Mouse (Mus musculus) intestine, postnatal 0 days (tissue): ENCODE measurements around the gene E2f4. TPM values are rescaled to one million over a fixed set of nuclear protein-coding genes. Genes with fewer than 3 reads are reported as not detected.

Experiments used
- ATAC-seq: fragments of 200-750 bp; cut with Nextera tagmentation; 2 replicates; pipeline ENCODE4 v1.8.0; 2017; ENCODE audit warnings: mild to moderate bottlenecking, moderate TSS enrichment, moderate library complexity
- H3K27ac ChIP-seq: fragments of 300-500 bp; sonication (generic); 2 replicates; pipeline ENCODE4 v1.5.1; 2014; ENCODE audit warnings: mild to moderate bottlenecking, low read depth, low read length, moderate library complexity
- H3K27me3 ChIP-seq: fragments of 300-500 bp; sonication (generic); replicated peaks from 2 replicates; pipeline ENCODE4 v1.6.1; 2014; ENCODE audit warnings: low read length, mixed read lengths; ENCODE audit not compliant: control insufficient read depth, insufficient read depth
- H3K36me3 ChIP-seq: fragments of 300-500 bp; sonication (generic); 2 replicates; pipeline ENCODE4 v1.6.1; 2014; ENCODE audit warnings: mild to moderate bottlenecking, moderate library complexity; ENCODE audit not compliant: control insufficient read depth, insufficient read depth
- H3K4me1 ChIP-seq: fragments of 300-500 bp; sonication (generic); replicated peaks from 2 replicates; pipeline ENCODE4 v1.6.1; 2014; ENCODE audit warnings: antibody characterized with exemption, low read length, mixed read lengths; ENCODE audit not compliant: control insufficient read depth, insufficient read depth
- H3K4me2 ChIP-seq: fragments of 300-500 bp; sonication (generic); replicated peaks from 2 replicates; pipeline ENCODE4 v1.6.1; 2014; ENCODE audit warnings: low read depth, mild to moderate bottlenecking, moderate library complexity
- H3K4me3 ChIP-seq: fragments of 300-500 bp; sonication (generic); 2 replicates; pipeline ENCODE4 v1.5.1; 2014; ENCODE audit warnings: low read depth, low read length
- H3K9ac ChIP-seq: fragments of 300-500 bp; sonication (generic); 2 replicates; pipeline ENCODE4 v1.6.1; 2014; ENCODE audit warnings: mild to moderate bottlenecking, low read depth, low read length
- H3K9me3 ChIP-seq: fragments of 300-500 bp; sonication (generic); 2 replicates; pipeline ENCODE4 v1.6.1; 2016; ENCODE audit warnings: mixed run types; ENCODE audit not compliant: control insufficient read depth
- CTCF ChIP-seq: sonication (generic); IDR thresholded peaks from 2 replicates; pipeline ENCODE4 v1.5.1; 2016; ENCODE audit warnings: low read depth, mild to moderate bottlenecking, control low read depth, antibody characterized with exemption, moderate library complexity
- WGBS: fragments of 180-500 bp; shearing (Covaris S2); extraction: QIAGEN DNeasy Blood & Tissue Kit; methylation state at CpG from one replicate; pipeline ENCODE4 v1.1.7; 2014; 5-methylcytosine and 5-hydroxymethylcytosine counted together
- polyA plus RNA-seq: library from polyadenylated mRNA; unstranded; fragments of >200 nt; fragmentation: Nextera tagmentation; extraction: Ambion mirVana; gene quantifications from 2 replicates; pipeline ENCODE4 v1.2.1, GENCODE M21; 2015

E2f4 gene
- polyA plus RNA-seq, 1 experiment from 2014 or later, result 42.0 TPM

DNA sequence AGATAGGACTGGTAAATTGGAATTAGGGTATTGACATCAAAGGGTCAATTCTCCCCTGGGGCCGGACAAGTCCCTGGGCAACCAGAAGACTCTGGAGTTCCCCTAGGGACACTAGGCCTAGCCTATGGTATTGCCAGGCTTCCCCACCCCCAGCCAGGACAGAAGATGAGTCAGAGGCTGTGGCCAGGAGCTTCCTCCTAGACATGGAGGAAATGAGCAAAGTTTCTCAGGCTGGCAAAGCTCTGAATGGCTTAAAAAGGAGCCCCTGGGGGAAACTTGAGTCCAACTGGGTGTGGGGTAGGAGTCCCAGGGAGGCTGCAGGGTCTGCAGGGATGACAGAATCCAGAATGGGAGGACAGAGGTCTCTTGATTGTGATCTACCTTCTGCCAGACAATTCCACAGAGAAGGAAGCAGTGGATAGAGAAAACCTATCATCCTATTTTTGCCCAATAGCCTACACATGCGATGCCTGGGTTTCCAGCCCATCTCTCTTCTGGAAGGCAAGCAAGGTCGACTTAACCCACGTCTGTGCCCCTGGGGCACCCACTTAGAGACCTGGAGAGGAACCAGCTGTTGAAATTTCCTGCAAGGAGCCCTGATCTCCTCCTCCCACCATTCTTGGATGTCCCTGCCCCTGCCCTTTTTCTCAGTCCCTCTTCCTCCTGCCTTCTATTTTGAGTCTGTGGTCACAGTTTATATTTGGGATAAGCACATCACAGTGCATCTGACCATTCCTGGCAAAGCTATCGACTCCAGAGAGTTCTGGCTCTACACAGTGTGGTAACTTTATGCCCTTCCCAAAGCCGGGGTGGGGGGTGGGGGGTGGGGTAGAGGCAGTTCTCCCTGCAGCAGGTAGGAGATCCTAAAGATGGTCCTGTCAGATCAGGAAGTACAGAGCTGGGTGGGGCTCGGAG lies 47.9 kb downstream of the E2f4 start:
- no peak overlapping the region for H3K4me3 ChIP-seq
- H3K27me3 ChIP-seq, result peaks cover 7% of the 10 kb centered on the region; the same call in 1 of the 2 replicates
- peak overlapping the region; percentile 95 for H3K4me2 ChIP-seq
- no peaks in the 10 kb centered on the region for H3K36me3 ChIP-seq
- H3K9ac ChIP-seq, result no peak overlapping the region
- peaks cover 17% of the 10 kb centered on the region for H3K4me1 ChIP-seq
- H3K27ac ChIP-seq, result peak overlapping the region; percentile 46; the same call in 1 of the 2 replicates
- no peak for ATAC-seq
- WGBS, result 40% methylated on average over 7 of the region's 7 CpGs
- H3K9me3 ChIP-seq, result no peaks in the 10 kb centered on the region
- TF ChIP-seq CTCF, result no peak

DNA sequence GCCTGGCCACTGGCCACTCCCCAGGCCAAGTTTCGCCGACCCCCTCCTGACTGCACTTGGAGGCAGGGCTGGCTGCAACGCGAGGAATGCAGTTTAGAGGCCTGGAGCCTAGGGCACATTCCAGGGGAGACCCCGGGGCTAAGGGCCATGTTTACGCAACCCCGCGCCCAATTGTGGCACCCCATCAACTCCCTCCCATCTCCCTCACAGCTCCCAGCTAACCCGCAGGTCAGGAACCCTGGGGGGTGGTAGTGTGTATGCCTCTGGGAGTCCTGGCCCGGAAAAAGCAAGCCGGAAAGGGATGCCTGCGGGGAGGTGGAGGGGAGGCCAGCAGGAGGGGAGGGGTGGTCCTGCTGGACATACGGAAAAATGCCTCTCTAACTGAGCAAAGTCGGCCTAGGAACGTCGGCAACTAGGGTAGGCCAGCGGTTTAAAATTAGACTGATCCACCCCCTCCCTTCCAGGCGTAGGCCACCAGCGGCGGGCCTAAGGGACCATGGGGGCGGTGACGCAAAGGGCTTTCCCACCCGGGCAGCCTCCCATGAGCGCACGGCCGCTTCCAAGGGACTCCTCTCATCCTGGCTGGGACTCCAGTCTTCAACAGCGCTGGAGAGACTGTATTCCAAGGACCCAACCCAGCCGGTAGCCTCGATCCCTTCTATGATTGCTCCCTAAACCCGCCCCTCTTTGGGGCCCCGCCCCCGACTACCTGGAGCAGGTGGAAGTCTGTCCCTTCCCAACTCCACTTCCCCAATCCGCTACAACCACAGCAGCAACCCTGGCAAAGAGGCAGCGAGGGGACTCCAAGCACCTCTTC lies 49.4 kb downstream of the E2f4 start:
- H3K4me1 ChIP-seq, result peaks cover 17% of the 10 kb centered on the region
- WGBS, result 3% methylated on average over 29 of the region's 34 CpGs
- H3K4me3 ChIP-seq, result peak overlapping the region; percentile 74
- H3K27me3 ChIP-seq, result peaks cover 14% of the 10 kb centered on the region; the same call in 1 of the 2 replicates
- H3K9me3 ChIP-seq, result no peaks in the 10 kb centered on the region
- H3K27ac ChIP-seq, result peak overlapping the region; percentile 77
- H3K36me3 ChIP-seq, result no peaks in the 10 kb centered on the region
- peak overlapping the region; percentile 64 for H3K9ac ChIP-seq
- TF ChIP-seq CTCF, result no peak
- peak overlapping the region; percentile 95 for H3K4me2 ChIP-seq
- peak; percentile 64 for ATAC-seq

DNA sequence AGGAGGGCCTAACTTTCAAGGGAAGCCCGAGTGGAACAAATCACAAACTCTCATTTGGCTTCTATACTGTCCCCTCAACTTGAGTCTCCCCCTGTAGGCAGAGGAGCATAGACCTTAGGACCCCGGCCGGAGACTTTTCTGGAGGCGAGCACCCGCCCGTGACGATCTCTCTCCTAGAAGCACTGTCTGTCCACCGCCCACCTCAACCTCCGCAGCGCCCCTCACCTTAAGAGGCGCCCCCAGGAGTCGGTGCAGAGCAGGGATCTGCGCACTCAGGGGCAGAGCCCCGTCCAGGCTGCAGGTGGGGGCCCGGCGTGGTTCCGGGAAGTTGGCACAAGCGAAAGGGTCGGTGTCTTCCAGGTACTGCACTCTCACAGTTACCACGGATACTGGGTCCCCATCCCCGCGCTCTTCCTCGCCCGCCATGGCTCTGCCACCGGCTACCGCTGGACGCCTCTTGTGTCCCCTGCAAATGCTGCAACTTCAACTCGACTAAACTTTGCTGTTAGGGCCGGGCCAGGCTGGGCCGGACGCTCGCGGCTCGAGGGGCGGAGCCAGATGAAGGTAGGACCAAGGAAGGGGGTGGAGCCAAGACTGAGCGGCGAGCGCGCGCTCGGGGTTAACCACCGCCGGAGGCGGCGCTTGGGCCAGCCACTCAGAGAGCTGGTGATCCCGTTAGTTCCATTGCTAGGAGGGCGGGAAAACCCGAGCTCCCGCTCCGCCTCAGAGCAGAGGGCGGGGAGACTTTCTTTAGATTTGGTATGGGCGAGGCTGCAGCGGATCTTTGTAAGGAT lies 50.2 kb downstream of the E2f4 start, which contains the start of gene Fhod1:
TSS of gene Fhod1 (minus strand) at position 526 of the 794 bp plus-strand sequence.
- Histone ChIP-seq H3K36me3 (no peaks in the 10 kb centered on the region), H3K4me2 (peak within 1 kb of the TSS; percentile 95), H3K9ac (peak within 1 kb of the TSS; percentile 64), H3K27me3 (peaks cover 14% of the 10 kb centered on the region; the same call in 1 of the 2 replicates), H3K27ac (peak within 1 kb of the TSS; percentile 77), H3K4me3 (peak within 1 kb of the TSS; percentile 74), H3K4me1 (peaks cover 17% of the 10 kb centered on the region), H3K9me3 (no peaks in the 10 kb centered on the region)
- WGBS, result under 1% methylated on average over 53 of the region's 53 CpGs
- ATAC-seq, result peak; percentile 87
- peak; percentile 58 for TF ChIP-seq CTCF

DNA sequence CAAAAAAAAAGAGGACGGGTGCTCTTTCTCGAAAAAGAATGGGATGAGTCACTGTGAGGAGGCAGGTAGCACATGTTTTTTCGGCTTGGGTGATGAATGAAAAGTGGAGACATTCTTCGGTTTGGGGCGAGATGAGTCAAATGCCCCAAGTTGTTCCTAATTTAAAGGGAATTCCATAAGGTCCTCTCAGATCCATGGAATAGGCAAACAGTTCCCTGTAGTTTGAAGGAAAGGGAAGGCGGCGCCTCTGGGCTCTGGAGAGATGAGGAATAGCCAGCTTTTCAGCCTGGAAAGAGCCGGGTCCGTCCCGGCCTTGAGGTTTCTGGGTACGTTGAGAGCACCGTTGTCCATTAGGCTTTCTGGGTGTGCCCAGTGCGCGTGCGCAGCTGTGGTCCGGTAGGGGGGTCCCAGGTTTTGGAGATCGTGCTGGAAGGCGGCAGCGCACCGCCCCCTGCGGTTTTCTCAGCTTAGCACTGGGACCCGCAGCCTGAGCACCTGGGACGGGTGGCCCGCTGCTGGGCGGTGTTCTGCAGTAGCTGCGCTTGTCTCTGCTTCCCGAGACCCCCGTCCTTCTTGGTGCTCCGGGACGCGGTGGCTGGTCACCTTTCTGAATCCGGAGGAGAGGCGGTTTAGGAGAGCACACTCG lies 51.1 kb downstream of the E2f4 start, which contains the start of gene Slc9a5:
TSS of gene Slc9a5 (plus strand) at position 394 of the 646 bp plus-strand sequence.
- Histone ChIP-seq H3K9ac (peak within 1 kb of the TSS; percentile 64), H3K4me2 (peak within 1 kb of the TSS; percentile 95), H3K4me1 (peaks cover 17% of the 10 kb centered on the region), H3K27me3 (peaks cover 14% of the 10 kb centered on the region; the same call in 1 of the 2 replicates), H3K9me3 (no peaks in the 10 kb centered on the region), H3K36me3 (no peaks in the 10 kb centered on the region), H3K27ac (peak within 1 kb of the TSS; percentile 77), H3K4me3 (peak within 1 kb of the TSS; percentile 74)
- ATAC-seq, result no peak
- under 1% methylated on average over 34 of the region's 34 CpGs for WGBS
- TF ChIP-seq CTCF, result peak; percentile 44

DNA sequence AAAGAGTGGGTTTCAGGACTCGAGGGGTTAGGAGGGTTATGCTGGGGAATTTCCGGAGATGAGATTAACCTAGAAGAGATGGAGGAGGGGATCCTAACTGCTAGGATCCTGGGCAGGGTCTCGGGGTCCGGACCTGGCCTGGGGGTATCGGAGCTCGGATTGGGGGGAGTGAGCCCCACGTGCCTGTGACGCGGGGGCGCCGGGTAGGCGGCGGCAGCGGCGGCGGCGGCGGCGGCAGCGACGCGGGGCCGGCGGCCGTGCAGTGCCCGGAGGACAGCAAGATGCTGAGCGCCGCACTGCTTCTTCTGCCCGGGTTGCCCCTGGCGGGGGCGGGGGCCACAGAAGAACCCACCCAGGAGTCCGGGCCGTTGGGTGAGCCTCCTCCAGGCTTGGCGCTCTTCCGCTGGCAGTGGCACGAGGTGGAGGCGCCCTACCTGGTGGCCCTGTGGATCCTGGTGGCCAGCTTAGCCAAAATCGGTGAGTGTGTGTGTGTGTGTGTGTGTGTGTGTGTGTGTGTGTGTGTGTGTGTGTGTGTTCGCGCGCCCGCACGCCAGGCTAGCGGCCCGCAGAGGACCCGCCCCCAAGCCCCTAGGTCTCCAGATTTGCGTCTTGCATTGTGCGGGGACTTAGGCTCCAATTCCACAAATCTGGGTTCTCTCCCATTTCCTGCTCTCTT lies 51.8 kb downstream of the E2f4 start:
- ATAC-seq, result no peak
- WGBS, result under 1% methylated on average over 35 of the region's 48 CpGs
- H3K27ac ChIP-seq, result no peak overlapping the region

More for the DNA sequence above, 51.8 kb downstream of the E2f4 start:
- Histone ChIP-seq H3K4me3 (peak overlapping the region; percentile 74), H3K4me1 (peaks cover 17% of the 10 kb centered on the region), H3K9ac (peak overlapping the region; percentile 42), H3K36me3 (no peaks in the 10 kb centered on the region), H3K27me3 (peaks cover 14% of the 10 kb centered on the region; the same call in 1 of the 2 replicates), H3K9me3 (no peaks in the 10 kb centered on the region), H3K4me2 (peak overlapping the region; percentile 95)
- TF ChIP-seq CTCF, result no peak
